In genomic region chr19:5366175-5367052, GRCm38 (mm10) we compare ENCODE assay signal across 7 mouse cellular contexts. TPM values are rescaled to one million over a fixed set of nuclear protein-coding genes. Genes with fewer than 3 reads are reported as not detected.
DNase-seq lines count a peak whose midpoint lies in the region; ATAC-seq lines count a peak whose summit lies in the region.

Eif1ad (plus strand) TSS chr19:5366741.

- WGBS in embryonic facial prominence, embryonic 11.5 days, result 1% methylated on average over 84 of the region's 92 CpGs
- under 1% methylated on average over 92 of the region's 92 CpGs for WGBS in limb, embryonic 10.5 days
- WGBS in midbrain, embryonic 13.5 days, result under 1% methylated on average over 89 of the region's 92 CpGs

- H3K9ac ChIP-seq in embryonic facial prominence, embryonic 11.5 days (replicated peaks; ENCODE audit: low read length), result peak within 1 kb of the TSS; percentile 73
- peak within 1 kb of the TSS; percentile 90 for H3K9ac ChIP-seq in midbrain, embryonic 13.5 days (replicated peaks)

- peak within 1 kb of the TSS; percentile 57 for H3K27ac ChIP-seq in embryonic facial prominence, embryonic 11.5 days (replicated peaks; ENCODE audit: low read depth, low read length)
- H3K27ac ChIP-seq in limb, embryonic 10.5 days, result peak within 1 kb of the TSS; percentile 98
- peak within 1 kb of the TSS; percentile 94 for H3K27ac ChIP-seq in midbrain, embryonic 13.5 days

- H3K4me3 ChIP-seq in embryonic facial prominence, embryonic 11.5 days (ENCODE audit: low read depth, low read length), result peak within 1 kb of the TSS; percentile 97
- H3K4me3 ChIP-seq in limb, embryonic 10.5 days, result peak within 1 kb of the TSS; percentile 94
- peak within 1 kb of the TSS; percentile 99 for H3K4me3 ChIP-seq in midbrain, embryonic 13.5 days (replicated peaks)

- H3K4me2 ChIP-seq in embryonic facial prominence, embryonic 11.5 days (ENCODE audit: low read depth, low read length), result peak within 1 kb of the TSS; percentile 79
- H3K4me2 ChIP-seq in midbrain, embryonic 13.5 days (replicated peaks), result peak within 1 kb of the TSS; percentile 85

- ATAC-seq in embryonic facial prominence, embryonic 11.5 days (replicated peaks; ENCODE audit: insufficient number of reproducible peaks, low FRiP score, low TSS enrichment, low read depth), result peak; percentile 94
- ATAC-seq in granulocyte monocyte progenitor cell, adult 5-6 weeks (replicated peaks; ENCODE audit: poor library complexity, severe bottlenecking), result peak; percentile 70
- peak; percentile 96 for ATAC-seq in midbrain, embryonic 13.5 days

- H3K9me3 ChIP-seq in embryonic facial prominence, embryonic 11.5 days (replicated peaks; ENCODE audit: control insufficient read depth, low read length), result no peaks in the 10 kb centered on the region
- H3K9me3 ChIP-seq in limb, embryonic 10.5 days (replicated peaks), result no peaks in the 10 kb centered on the region
- H3K9me3 ChIP-seq in midbrain, embryonic 13.5 days, result no peaks in the 10 kb centered on the region

- H3K36me3 ChIP-seq in embryonic facial prominence, embryonic 11.5 days (replicated peaks; ENCODE audit: control insufficient read depth, insufficient read depth, low read depth, low read length), result peaks cover 17% of the 10 kb centered on the region
- peaks cover 62% of the 10 kb centered on the region for H3K36me3 ChIP-seq in limb, embryonic 10.5 days
- peaks cover 52% of the 10 kb centered on the region for H3K36me3 ChIP-seq in midbrain, embryonic 13.5 days

- peak; percentile 95 for DNase-seq in adrenal gland, postnatal 14 days
- peak; percentile 99 for DNase-seq in embryonic facial prominence, embryonic 11.5 days (ENCODE audit: low spot score)
- peak; percentile 95 for DNase-seq in kidney, adult 11 months
- DNase-seq in limb, embryonic 10.5 days (ENCODE audit: low spot score), result peak; percentile 99
- peak; percentile 94 for DNase-seq in spleen, adult 12 weeks (ENCODE audit: low spot score)

- no peaks in the 10 kb centered on the region; the same call in none of the 2 replicates for H3K4me1 ChIP-seq in embryonic facial prominence, embryonic 11.5 days (ENCODE audit: control insufficient read depth, insufficient read depth, low read length)
- H3K4me1 ChIP-seq in limb, embryonic 10.5 days, result peaks cover 20% of the 10 kb centered on the region
- H3K4me1 ChIP-seq in midbrain, embryonic 13.5 days (replicated peaks), result peaks cover 24% of the 10 kb centered on the region

- H3K27me3 ChIP-seq in embryonic facial prominence, embryonic 11.5 days (ENCODE audit: control insufficient read depth, insufficient read depth, low read length), result no peaks in the 10 kb centered on the region
- H3K27me3 ChIP-seq in limb, embryonic 10.5 days (ENCODE audit: low read depth, poor library complexity, severe bottlenecking), result no peaks in the 10 kb centered on the region
- no peaks in the 10 kb centered on the region for H3K27me3 ChIP-seq in midbrain, embryonic 13.5 days

RNA-seq across cellular contexts. Expression of gene Eif1ad, which starts in this region (rescaled TPM):
- 29.0 and 29.9 TPM in 2 replicates for total RNA-seq in adrenal gland, postnatal 14 days (2021)
- polyA plus RNA-seq in embryonic facial prominence, embryonic 11.5 days (2014; fragmentation: Nextera tagmentation; extraction: Ambion mirVana), result 58.2 and 63.7 TPM in 2 replicates
- total RNA-seq in granulocyte monocyte progenitor cell, adult 5-6 weeks (2014; fragmentation: Nextera tagmentation), result 52.8 and 54.1 TPM in 2 replicates
- total RNA-seq in granulocyte monocyte progenitor cell, adult 5-6 weeks (2017), result 69.4 and 72.2 TPM in 2 replicates
- polyA plus RNA-seq in limb, embryonic 10.5 days (2016; fragmentation: Nextera tagmentation; extraction: Ambion mirVana), result 99.4 and 109 TPM in 2 replicates
- polyA plus RNA-seq in midbrain, embryonic 13.5 days (2015; fragmentation: Nextera tagmentation; extraction: Ambion mirVana), result 63.7 and 64.0 TPM in 2 replicates

Comparison
In these comparisons a context has a peak if more than half of its experiments do, and no peak if none do; other contexts are left out.
1. Peak in every context shown above with its lines: DNase-seq, ATAC-seq, H3K4me3 ChIP-seq and H3K27ac ChIP-seq.